20 mouse cellular contexts compared by ENCODE assay signal in genomic region chr9:60259626-60260025, GRCm38 (mm10).
DNase-seq lines count a peak whose midpoint lies in the region; ATAC-seq and TF ChIP-seq lines count a peak whose summit lies in the region.
"Had no signal": no experiment of that assay in that cellular context is flagged by ENCODE, and none has a peak within 500 bp of the region (broad histone marks: within the 10 kb centered on the region; RNA-seq: fewer than 3 reads in every experiment).

No protein-coding gene starts in this region.

- H3K4me1 ChIP-seq in midbrain, postnatal 0 days (ENCODE audit: insufficient read depth, low read length) = no peaks in the 10 kb centered on the region
- no peaks in the 10 kb centered on the region for H3K4me1 ChIP-seq in midbrain, embryonic 16.5 days (ENCODE audit: control insufficient read depth, insufficient read depth, low read length)

- no peak for TF ChIP-seq CTCF in midbrain, postnatal 0 days (IDR thresholded peaks at IDR 0.05)

- 50% methylated on average over 13 of the region's 13 CpGs for WGBS in midbrain, postnatal 0 days
- 67% methylated on average over 13 of the region's 13 CpGs for WGBS in midbrain, embryonic 16.5 days

- H3K4me2 ChIP-seq in midbrain, postnatal 0 days (ENCODE audit: low read depth, low read length, poor library complexity, severe bottlenecking) = no peak overlapping the region
- H3K4me2 ChIP-seq in midbrain, embryonic 16.5 days (ENCODE audit: low read length) = no peak overlapping the region
- H3K4me2 ChIP-seq: forebrain, embryonic 12.5 days had no signal

- no peak overlapping the region for H3K4me3 ChIP-seq in midbrain, postnatal 0 days (ENCODE audit: low read depth, low read length)
- H3K4me3 ChIP-seq in midbrain, embryonic 16.5 days (ENCODE audit: low read depth, low read length) = no peak overlapping the region
- H3K4me3 ChIP-seq: forebrain, embryonic 12.5 days had no signal

- no peak overlapping the region for H3K9ac ChIP-seq in midbrain, postnatal 0 days (replicated peaks; ENCODE audit: low read length, poor library complexity, severe bottlenecking)
- no peak overlapping the region for H3K9ac ChIP-seq in midbrain, embryonic 16.5 days (ENCODE audit: low read depth, low read length)
- H3K9ac ChIP-seq: forebrain, embryonic 12.5 days; liver, postnatal 0 days had no signal

- DNase-seq in frontal cortex, postnatal 25 days (ENCODE audit: low spot score in 2 of 2) = no peak
- peak; percentile 15 to 38 for DNase-seq in heart, adult 9 months (ENCODE audit: low spot score in 2 of 2)
- DNase-seq in heart, postnatal 4 days = no peak
- peak; percentile 72 for DNase-seq in midbrain, postnatal 0 days (ENCODE audit: low spot score)
- DNase-seq in skeletal muscle tissue, adult 2 months (ENCODE audit: low read depth, low spot score) = peak; percentile 43
- no peak for DNase-seq in Muller cell, postnatal 12 days (ENCODE audit: inconsistent ontology term)
- DNase-seq: adrenal gland, postnatal 25 days; B cell, adult 2 months; cerebellum, adult 9-11 months; kidney, adult 8-10 months; kidney, postnatal 36 days; layer of hippocampus, adult 9-11 months; liver, postnatal 0 days; lung, postnatal 36 days; spleen, adult 18-20 months had no signal

- no peak overlapping the region for H3K27ac ChIP-seq in midbrain, postnatal 0 days (ENCODE audit: low read depth, low read length)
- H3K27ac ChIP-seq in midbrain, embryonic 16.5 days (ENCODE audit: low read length) = no peak overlapping the region
- H3K27ac ChIP-seq: forebrain, embryonic 12.5 days had no signal

- H3K27me3 ChIP-seq in midbrain, postnatal 0 days (ENCODE audit: insufficient read depth, low read length) = no peaks in the 10 kb centered on the region
- H3K27me3 ChIP-seq in midbrain, embryonic 16.5 days (ENCODE audit: control insufficient read depth, insufficient read depth, low read depth, low read length) = no peaks in the 10 kb centered on the region; the same call in 1 of the 2 replicates
- H3K27me3 ChIP-seq: Patski had no signal

- no peaks in the 10 kb centered on the region for H3K9me3 ChIP-seq in midbrain, postnatal 0 days (ENCODE audit: low read length)
- H3K9me3 ChIP-seq in midbrain, embryonic 16.5 days (replicated peaks; ENCODE audit: control insufficient read depth, low read length, poor library complexity, severe bottlenecking) = no peaks in the 10 kb centered on the region
- H3K9me3 ChIP-seq: forebrain, embryonic 12.5 days had no signal

- no peaks in the 10 kb centered on the region for H3K36me3 ChIP-seq in midbrain, postnatal 0 days (ENCODE audit: insufficient read depth, low read length)
- H3K36me3 ChIP-seq in midbrain, embryonic 16.5 days (ENCODE audit: control insufficient read depth, insufficient read depth, low read length) = no peaks in the 10 kb centered on the region
- H3K36me3 ChIP-seq: forebrain, embryonic 12.5 days had no signal

- peak; percentile 69 for ATAC-seq in frontal cortex, adult (ENCODE audit: low TSS enrichment)
- no peak for ATAC-seq in midbrain, postnatal 0 days (ENCODE audit: low FRiP score)
- no peak for ATAC-seq in midbrain, embryonic 16.5 days
- ATAC-seq: activated CD4-positive, CD25-positive, alpha-beta regulatory T cell, adult 4 months; liver, postnatal 0 days; Patski had no signal

Comparison
In these comparisons a context has a peak if more than half of its experiments do, and no peak if none do; other contexts are left out.
1. DNase-seq: peak in heart, adult 9 months (2 of 2), midbrain, postnatal 0 days (single experiment) and skeletal muscle tissue, adult 2 months (single experiment); none in frontal cortex, postnatal 25 days (0 of 2), heart, postnatal 4 days (single experiment) and Muller cell, postnatal 12 days (single experiment).